Mouse (Mus musculus) effector memory CD4-positive, alpha-beta T cell, adult 7 months (primary cell): ENCODE results near the gene Fam151a. TPM values are rescaled to one million over a fixed set of nuclear protein-coding genes. Genes with fewer than 3 reads are reported as not detected.

Source experiments
- polyA plus RNA-seq: library from polyadenylated mRNA; unstranded; fragments of 100-300 nt; shearing (Covaris generic); gene quantifications from one replicate; pipeline ENCODE4 v1.2.1, GENCODE M21; 2017

Gene Fam151a
- not detected for polyA plus RNA-seq

GRCm38 (mm10) chr4:106733636-106734035 lies at the start of gene Fam151a:
TSS of gene Fam151a (plus strand) at chr4:106733889.

GRCm38 (mm10) chr4:106730814-106731213 lies 2.9 kb upstream of the Fam151a start, which contains the start of gene Mroh7:
TSS of gene Mroh7 (minus strand) at chr4:106730925.

Other genes starting within 250 kb of the Fam151a start
- not detected for gene Bsnd, start 241.6 kb upstream of the Fam151a start, polyA plus RNA-seq
- 0.71 TPM for gene Dhcr24, start 172.9 kb upstream of the Fam151a start, polyA plus RNA-seq
- not detected for gene Lexm, start 116.6 kb upstream of the Fam151a start, polyA plus RNA-seq
- gene Ttc22, start 111.5 kb upstream of the Fam151a start, polyA plus RNA-seq: 0.41 TPM
- 3.0 TPM for gene Pars2, start 82.8 kb upstream of the Fam151a start, polyA plus RNA-seq
- 35.7 TPM for gene Ttc4, start 54.9 kb upstream of the Fam151a start, polyA plus RNA-seq
- not detected for gene Mroh7, start 3.0 kb upstream of the Fam151a start, polyA plus RNA-seq
- 6.0 TPM for gene Acot11, start 71.1 kb downstream of the Fam151a start, polyA plus RNA-seq
- 41.2 TPM for gene Ssbp3, start 176.8 kb downstream of the Fam151a start, polyA plus RNA-seq